In genomic region chr2:159981694-159982093, GRCm38 (mm10) we compare ENCODE assay signal across 23 mouse cellular contexts.
DNase-seq lines count a peak whose midpoint lies in the region; ATAC-seq and TF ChIP-seq lines count a peak whose summit lies in the region.
"Had no signal": no experiment of that assay in that cellular context is flagged by ENCODE, and none has a peak within 500 bp of the region (broad histone marks: within the 10 kb centered on the region; RNA-seq: fewer than 3 reads in every experiment).

No protein-coding gene starts in this region.

- H3K27me3 ChIP-seq in heart, embryonic 12.5 days (replicated peaks) = no peaks in the 10 kb centered on the region
- no peaks in the 10 kb centered on the region for H3K27me3 ChIP-seq in heart, embryonic 14.5 days (ENCODE audit: control insufficient read depth, insufficient read depth, low read length)
- no peaks in the 10 kb centered on the region for H3K27me3 ChIP-seq in heart, embryonic 16.5 days (ENCODE audit: control insufficient read depth, insufficient read depth, low read length)
- no peaks in the 10 kb centered on the region for H3K27me3 ChIP-seq in heart, adult 2 months (ENCODE audit: control insufficient read depth, insufficient read depth, low read length)
- H3K27me3 ChIP-seq: embryonic facial prominence, embryonic 12.5 days; forebrain, embryonic 13.5 days; forebrain, embryonic 15.5 days; Patski had no signal

- peaks cover 7% of the 10 kb centered on the region for H3K4me1 ChIP-seq in heart, embryonic 12.5 days (replicated peaks)
- peaks cover 2 to 10% of the 10 kb centered on the region in 2 experiments; a peak in 3 of 4 replicates for H3K4me1 ChIP-seq in heart, embryonic 14.5 days (ENCODE audit: control insufficient read depth in 2 of 2, insufficient read depth in 2 of 2, low read length in 2 of 2)
- peaks cover 5% of the 10 kb centered on the region; the same call in 1 of the 2 replicates for H3K4me1 ChIP-seq in heart, embryonic 16.5 days (ENCODE audit: control insufficient read depth, insufficient read depth, low read length)
- H3K4me1 ChIP-seq in heart, adult 2 months (ENCODE audit: control insufficient read depth, insufficient read depth, low read length) = no peaks in the 10 kb centered on the region
- H3K4me1 ChIP-seq: embryonic facial prominence, embryonic 10.5 days; embryonic facial prominence, embryonic 12.5 days; forebrain, embryonic 13.5 days; forebrain, embryonic 15.5 days had no signal

- H3K4me3 ChIP-seq in heart, embryonic 12.5 days = no peak overlapping the region
- no peak overlapping the region for H3K4me3 ChIP-seq in heart, embryonic 14.5 days (ENCODE audit: control insufficient read depth in 1 of 2, insufficient read depth in 1 of 2, low read depth in 1 of 2, low read length in 2 of 2)
- H3K4me3 ChIP-seq in heart, embryonic 16.5 days (ENCODE audit: low read length) = no peak overlapping the region
- H3K4me3 ChIP-seq in heart, adult 2 months = no peak overlapping the region
- H3K4me3 ChIP-seq: embryonic facial prominence, embryonic 10.5 days; embryonic facial prominence, embryonic 12.5 days; forebrain, embryonic 13.5 days; forebrain, embryonic 15.5 days had no signal

- no peak for TF ChIP-seq CTCF in heart, adult 2 months (IDR thresholded peaks at IDR 0.05)

- 53% methylated on average over 3 of the region's 3 CpGs for whole genome bisulfite sequencing in heart, embryonic 12.5 days
- 27% methylated on average over 3 of the region's 3 CpGs for WGBS in heart, embryonic 14.5 days
- 58% methylated on average over 3 of the region's 3 CpGs for WGBS in heart, embryonic 16.5 days
- WGBS in heart, adult 2 months = 55% methylated on average over 3 of the region's 3 CpGs

- no peak for TF ChIP-seq EP300 in heart, adult 2 months (IDR thresholded peaks at IDR 0.05; ENCODE audit: insufficient read depth, low read depth, low read length)

- no peak overlapping the region for H3K9ac ChIP-seq in heart, embryonic 12.5 days
- no peak overlapping the region for H3K9ac ChIP-seq in heart, embryonic 14.5 days (ENCODE audit: low read length)
- H3K9ac ChIP-seq in heart, embryonic 16.5 days (ENCODE audit: low read length) = no peak overlapping the region
- no peak overlapping the region for H3K9ac ChIP-seq in heart, adult 2 months (ENCODE audit: low read depth, low read length)
- H3K9ac ChIP-seq: embryonic facial prominence, embryonic 12.5 days; forebrain, embryonic 13.5 days; forebrain, embryonic 15.5 days had no signal

- no peaks in the 10 kb centered on the region for H3K36me3 ChIP-seq in heart, embryonic 12.5 days
- H3K36me3 ChIP-seq in heart, embryonic 14.5 days (ENCODE audit: control insufficient read depth, insufficient read depth, low read length) = no peaks in the 10 kb centered on the region
- H3K36me3 ChIP-seq in heart, embryonic 16.5 days (ENCODE audit: control insufficient read depth, insufficient read depth) = no peaks in the 10 kb centered on the region
- H3K36me3 ChIP-seq in heart, adult 2 months (ENCODE audit: control insufficient read depth, insufficient read depth, low read length) = no peaks in the 10 kb centered on the region
- H3K36me3 ChIP-seq: embryonic facial prominence, embryonic 10.5 days; embryonic facial prominence, embryonic 12.5 days; forebrain, embryonic 15.5 days; G1E had no signal

- DNase-seq in heart, adult 18-20 months = no peak
- DNase-seq in heart, postnatal 36 days = no peak
- DNase-seq in heart, adult 2 months = no peak
- DNase-seq: adrenal gland, adult 8-10 months; adrenal gland, postnatal 14 days; adrenal gland, postnatal 36 days; B cell, adult 2 months; cerebellum, adult 11-12 months; cerebellum, adult 2 months; cerebellum, adult 9-10 months; cerebellum, postnatal 10 days; cerebellum, postnatal 25 days had no signal

- TF ChIP-seq POLR2A in heart, adult 2 months (IDR thresholded peaks at IDR 0.05; ENCODE audit: insufficient read depth, low read depth, low read length) = no peak

- H3K9me3 ChIP-seq in heart, embryonic 12.5 days (replicated peaks) = no peaks in the 10 kb centered on the region
- H3K9me3 ChIP-seq in heart, embryonic 14.5 days (ENCODE audit: control insufficient read depth, low read length) = no peaks in the 10 kb centered on the region
- H3K9me3 ChIP-seq in heart, embryonic 16.5 days (replicated peaks; ENCODE audit: control insufficient read depth, low read length) = no peaks in the 10 kb centered on the region
- H3K9me3 ChIP-seq: embryonic facial prominence, embryonic 10.5 days; embryonic facial prominence, embryonic 12.5 days; forebrain, embryonic 13.5 days; forebrain, embryonic 15.5 days had no signal

- no peak for ATAC-seq in heart, embryonic 12.5 days (ENCODE audit: insufficient number of reproducible peaks, low FRiP score)
- 0 out of 2 replicates have a peak, but pooled peaks have one; percentile 56 for ATAC-seq in heart, embryonic 14.5 days (ENCODE audit: insufficient number of reproducible peaks, insufficient read depth, low FRiP score, low read depth)
- ATAC-seq in heart, embryonic 16.5 days (replicated peaks; ENCODE audit: extremely low read depth, insufficient read depth, low FRiP score) = peak; percentile 81
- ATAC-seq: activated CD4-positive, CD25-positive, alpha-beta regulatory T cell, adult 4 months; CD4-positive, CD25-positive, alpha-beta regulatory T cell, adult 4 months; forebrain, embryonic 13.5 days; forebrain, embryonic 15.5 days; Patski had no signal

- intact Hi-C loops in heart, postnatal 36 days (cut with DNase I) = no loop called here
- intact Hi-C loops in heart, adult 2 months (cut with DNase I) = no loop called here

- no peak overlapping the region for H3K4me2 ChIP-seq in heart, embryonic 12.5 days
- H3K4me2 ChIP-seq in heart, embryonic 14.5 days (ENCODE audit: low read length) = no peak overlapping the region
- H3K4me2 ChIP-seq in heart, embryonic 16.5 days (ENCODE audit: low read depth, low read length) = no peak overlapping the region
- H3K4me2 ChIP-seq: embryonic facial prominence, embryonic 12.5 days; forebrain, embryonic 13.5 days; forebrain, embryonic 15.5 days had no signal

- H3K79me2 ChIP-seq in heart, adult 2 months (replicated peaks; ENCODE audit: control insufficient read depth, insufficient read depth, low read length) = no peaks in the 10 kb centered on the region

- H3K27ac ChIP-seq in heart, embryonic 12.5 days (ENCODE audit: poor library complexity, severe bottlenecking) = peak overlapping the region; percentile 22
- 0 out of 4 replicates have a peak overlapping the region, but pooled peaks of 1 of the 2 experiments have one; percentile 49 for H3K27ac ChIP-seq in heart, embryonic 14.5 days (replicated peaks in 1 of 2; ENCODE audit: control insufficient read depth in 1 of 2, insufficient read depth in 1 of 2, low read depth in 2 of 2, low read length in 2 of 2)
- H3K27ac ChIP-seq in heart, embryonic 16.5 days (ENCODE audit: low read length) = peak overlapping the region; percentile 56
- H3K27ac ChIP-seq in heart, adult 2 months = no peak overlapping the region
- H3K27ac ChIP-seq: embryonic facial prominence, embryonic 10.5 days; embryonic facial prominence, embryonic 12.5 days; forebrain, embryonic 13.5 days; forebrain, embryonic 15.5 days had no signal
